Mouse (Mus musculus) ES-Bruce4 (cell line): Measurements from ENCODE around the gene Ccdc58.

Experiments
- CTCF ChIP-seq: IDR thresholded peaks from one replicate; pipeline ENCODE4 v1.8.1; 2011; ENCODE audit warnings: low read depth, low read length
- EP300 ChIP-seq: IDR thresholded peaks from 2 replicates; pipeline ENCODE4 v1.6.1; 2011; ENCODE audit warnings: low read depth, low read length; ENCODE audit not compliant: insufficient read depth
- POLR2A ChIP-seq: IDR thresholded peaks from one replicate; pipeline ENCODE4 v1.8.1; 2011; ENCODE audit warnings: low read length; ENCODE audit not compliant: insufficient read depth

- TF ChIP-seq CTCF (no peak), POLR2A (no peak), EP300 (no peak)
These were observed 13.5 kb upstream of the Ccdc58 start for GRCm38 (mm10) chr16:36057933-36058475.
